Mouse (Mus musculus): ENCODE data around the gene B9d2. TPM values are rescaled to one million over a fixed set of nuclear protein-coding genes. Genes with fewer than 3 reads are reported as not detected.

Gene B9d2
- polyA plus RNA-seq (2015; fragmentation: Nextera tagmentation; extraction: Ambion mirVana), result 17.0 and 18.4 TPM in 2 replicates

DNA sequence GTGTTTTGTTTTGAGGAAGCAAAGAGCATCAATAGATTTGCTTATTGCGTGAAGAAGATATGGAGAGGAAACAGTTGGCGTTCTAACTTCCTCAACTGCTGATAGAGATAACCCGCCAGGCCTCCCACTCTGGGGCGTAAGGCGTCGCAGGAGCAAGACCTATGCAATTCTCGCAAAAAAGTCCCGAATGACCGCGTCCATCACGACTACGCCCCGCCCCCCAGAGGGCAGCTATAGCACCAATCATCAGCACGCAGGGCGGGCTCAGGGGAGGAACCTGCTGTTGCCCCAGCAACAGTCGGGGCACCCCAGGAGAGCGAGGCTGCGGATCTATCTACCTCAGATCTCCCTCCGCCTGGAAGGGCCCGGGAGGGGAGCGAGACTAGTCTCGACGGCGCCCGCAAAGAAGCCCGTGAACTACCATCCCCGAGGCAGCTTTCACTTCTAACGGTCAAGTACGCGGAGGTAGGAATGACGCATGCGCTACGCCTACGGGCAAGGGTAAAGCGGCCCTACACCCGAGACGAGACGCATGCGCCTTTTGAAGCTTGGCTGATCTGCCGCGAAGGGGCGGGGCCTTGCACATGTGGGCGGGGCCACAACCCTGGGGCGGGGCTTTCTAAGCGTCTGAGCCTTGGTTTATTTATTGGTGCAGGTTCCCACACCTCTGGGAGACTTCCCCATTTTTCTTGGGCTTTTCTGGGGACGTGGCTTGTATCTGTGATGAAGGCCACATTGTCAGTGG lies at the start of gene B9d2:
TSS of gene B9d2 (plus strand) at position 267 of the 745 bp plus-strand sequence.

GRCm38 (mm10) chr7:25658657-25659472 lies 21.7 kb upstream of the B9d2 start, which contains the start of the genes Bckdha and Exosc5:
TSS of gene Bckdha (minus strand) at chr7:25658981.
TSS of gene Exosc5 (plus strand) at chr7:25659164.

DNA sequence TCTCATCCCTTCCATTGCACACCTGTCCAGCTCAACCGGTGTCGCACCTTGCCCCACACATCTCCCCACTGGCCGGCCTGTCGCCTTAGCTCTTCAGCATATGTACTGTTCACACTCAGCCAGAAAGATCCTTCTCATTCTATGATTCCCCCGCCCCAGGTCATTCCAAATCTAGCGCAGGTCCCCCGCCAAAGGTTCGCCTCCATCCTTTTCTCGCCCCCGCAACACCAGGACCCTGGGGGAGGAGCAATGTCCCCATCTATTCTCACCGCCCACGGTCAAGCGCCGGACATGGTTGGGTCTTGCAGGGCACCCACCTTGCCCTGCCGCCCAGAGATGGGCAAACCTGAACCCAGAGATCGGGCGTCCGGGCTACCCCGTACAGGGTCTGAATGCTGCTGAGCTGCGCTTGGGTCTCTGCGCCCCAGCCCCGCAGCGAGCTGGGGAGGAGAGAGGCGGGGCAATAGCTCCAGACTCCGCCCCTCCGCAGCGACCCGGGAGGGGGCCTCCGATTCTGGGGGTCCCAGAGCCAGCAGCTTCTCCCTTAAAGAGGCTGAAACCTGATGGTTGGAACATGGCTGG lies 5.8 kb upstream of the B9d2 start, which contains the start of gene Tmem91:
TSS of gene Tmem91 (minus strand) at position 448 of the 582 bp plus-strand sequence.

DNA sequence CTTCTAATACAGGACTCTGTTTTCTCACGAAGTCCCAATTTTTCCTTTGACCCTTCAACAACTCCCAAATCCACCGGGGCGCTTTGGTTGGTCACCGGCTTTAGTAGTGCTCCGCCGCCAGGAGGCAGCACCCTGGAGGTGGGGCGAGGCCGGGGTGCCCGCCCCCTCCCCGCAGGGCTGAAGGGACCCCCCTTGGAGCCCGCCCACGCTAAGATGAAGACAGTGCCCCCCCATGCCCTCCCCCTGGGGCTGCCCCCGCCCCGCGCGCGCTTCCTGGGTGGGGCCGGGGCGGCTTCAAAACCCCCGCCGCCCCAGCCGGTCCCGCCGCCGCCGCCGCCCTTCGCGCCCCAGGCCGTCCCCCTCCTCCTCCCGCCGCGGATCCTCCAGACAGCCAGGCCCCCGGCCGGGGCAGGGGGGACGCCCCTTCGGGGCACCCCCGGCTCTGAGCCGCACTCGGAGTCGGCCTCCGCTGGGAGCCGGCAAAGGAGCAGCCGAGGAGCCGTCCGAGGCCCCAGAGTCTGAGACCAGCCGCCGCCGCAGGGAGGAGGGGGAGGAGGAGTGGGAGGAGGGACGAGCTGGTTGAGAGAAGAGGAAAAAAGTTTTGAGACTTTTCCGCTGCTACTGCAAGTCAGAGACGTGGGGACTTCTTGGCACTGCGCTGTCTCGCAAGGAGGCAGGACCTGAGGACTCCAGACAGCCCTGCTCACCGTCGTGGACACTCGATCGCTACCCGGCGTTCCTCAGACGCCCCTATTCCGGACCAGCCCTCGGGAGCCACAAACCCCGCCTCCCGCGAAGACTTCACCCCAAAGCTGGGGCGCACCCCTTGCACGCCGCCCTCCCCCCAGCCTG lies 6.3 kb downstream of the B9d2 start, which contains the start of gene Tgfb1:
TSS of gene Tgfb1 (plus strand) at position 323 of the 852 bp plus-strand sequence.

DNA sequence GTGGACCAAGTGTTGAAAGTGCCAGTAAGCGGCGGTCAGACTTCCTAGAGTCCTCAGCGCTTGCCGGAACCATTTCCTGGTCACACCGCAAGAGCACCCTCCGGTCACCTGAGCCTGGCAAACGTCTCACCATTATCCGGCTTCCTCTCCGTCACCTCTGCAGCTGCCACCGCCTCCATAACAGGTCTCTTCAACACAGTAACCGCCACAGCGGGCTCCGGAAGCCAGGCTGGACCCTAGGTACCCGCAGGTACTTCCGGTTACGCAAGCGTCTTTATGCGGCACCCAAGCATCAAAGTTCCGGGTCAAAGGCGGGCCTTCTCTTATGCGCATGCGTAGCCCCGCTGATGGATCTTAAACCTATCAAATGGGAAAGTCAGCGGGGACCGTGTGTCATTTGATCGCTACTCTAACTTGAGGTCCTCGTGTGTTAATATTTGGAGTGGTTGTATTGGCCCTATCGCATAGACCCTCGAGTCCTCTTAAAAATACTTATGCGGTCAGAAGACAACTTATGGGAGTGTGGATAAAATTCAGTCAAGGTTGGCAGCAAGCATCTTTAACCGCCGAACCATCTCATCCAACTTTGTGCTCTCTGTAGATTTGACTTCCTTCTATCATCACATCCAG lies 38.3 kb downstream of the B9d2 start, which contains the start of gene Ccdc97:
TSS of gene Ccdc97 (minus strand) at position 301 of the 630 bp plus-strand sequence.

Other genes starting within 250 kb of the B9d2 start
- gene Ceacam1, start 203.2 kb upstream of the B9d2 start, polyA plus RNA-seq (2015; fragmentation: Nextera tagmentation; extraction: Ambion mirVana), result 4.0 and 4.1 TPM in 2 replicates
- gene Ceacam2, start 140.9 kb upstream of the B9d2 start, polyA plus RNA-seq (2015; fragmentation: Nextera tagmentation; extraction: Ambion mirVana), result not detected in 2 replicates
- not detected in 2 replicates for gene Erich4, start 64.9 kb upstream of the B9d2 start, polyA plus RNA-seq (2015; fragmentation: Nextera tagmentation; extraction: Ambion mirVana)
- 28.5 and 29.4 TPM in 2 replicates for gene Dmac2, start 61.4 kb upstream of the B9d2 start, polyA plus RNA-seq (2015; fragmentation: Nextera tagmentation; extraction: Ambion mirVana)
- 3.1 and 3.4 TPM in 2 replicates for gene B3gnt8, start 54.1 kb upstream of the B9d2 start, polyA plus RNA-seq (2015; fragmentation: Nextera tagmentation; extraction: Ambion mirVana)
- 68.8 and 82.8 TPM in 2 replicates for gene Bckdha, start 21.8 kb upstream of the B9d2 start, polyA plus RNA-seq (2015; fragmentation: Nextera tagmentation; extraction: Ambion mirVana)
- 30.1 and 33.2 TPM in 2 replicates for gene Exosc5, start 21.6 kb upstream of the B9d2 start, polyA plus RNA-seq (2015; fragmentation: Nextera tagmentation; extraction: Ambion mirVana)
- gene Tmem91, start 5.6 kb upstream of the B9d2 start, polyA plus RNA-seq (2015; fragmentation: Nextera tagmentation; extraction: Ambion mirVana), result 0.46 and 0.83 TPM in 2 replicates
- 1.3 and 2.0 TPM in 2 replicates for gene Tgfb1, start 6.2 kb downstream of the B9d2 start, polyA plus RNA-seq (2015; fragmentation: Nextera tagmentation; extraction: Ambion mirVana)
- 14.0 and 14.7 TPM in 2 replicates for gene Ccdc97, start 38.3 kb downstream of the B9d2 start, polyA plus RNA-seq (2015; fragmentation: Nextera tagmentation; extraction: Ambion mirVana)
- 28.8 and 29.8 TPM in 2 replicates for gene Hnrnpul1, start 74.0 kb downstream of the B9d2 start, polyA plus RNA-seq (2015; fragmentation: Nextera tagmentation; extraction: Ambion mirVana)
- gene Axl, start 107.9 kb downstream of the B9d2 start, polyA plus RNA-seq (2015; fragmentation: Nextera tagmentation; extraction: Ambion mirVana), result 77.7 and 92.7 TPM in 2 replicates
- 0.13 and 0.62 TPM in 2 replicates for gene Cyp2s1, start 136.1 kb downstream of the B9d2 start, polyA plus RNA-seq (2015; fragmentation: Nextera tagmentation; extraction: Ambion mirVana)
- gene Cyp2b10, start 216.8 kb downstream of the B9d2 start, polyA plus RNA-seq (2015; fragmentation: Nextera tagmentation; extraction: Ambion mirVana), result 0.19 TPM in 1 of 2 replicates, not detected in the other

Measured in skeletal muscle tissue, postnatal 0 days (tissue).